Mouse (Mus musculus) lung, embryonic 14.5 days (tissue): ENCODE data around the gene Ptprf. TPM values are rescaled to one million over a fixed set of nuclear protein-coding genes. Genes with fewer than 3 reads are reported as not detected.

Experiments used
- ATAC-seq: fragments of 200-750 bp; cut with Nextera tagmentation; 2 replicates; pipeline ENCODE4 v1.8.0; 2017; ENCODE audit warnings: mild to moderate bottlenecking, moderate TSS enrichment, moderate library complexity; ENCODE audit not compliant: insufficient read depth
- DNase-seq: peaks from one replicate; pipeline ENCODE4 v3.0.0-alpha.2; 2015
- H3K27ac ChIP-seq: fragments of 300-500 bp; sonication (generic); 2 replicates; pipeline ENCODE4 v1.5.1; 2014; ENCODE audit warnings: low read depth, mild to moderate bottlenecking, moderate library complexity
- H3K27me3 ChIP-seq: fragments of 300-500 bp; sonication (generic); 2 replicates; pipeline ENCODE4 v1.6.1; 2014; ENCODE audit warnings: low read length, control low read depth; ENCODE audit not compliant: insufficient read depth
- H3K36me3 ChIP-seq: fragments of 300-500 bp; sonication (generic); 2 replicates; pipeline ENCODE4 v1.6.1; 2014; ENCODE audit warnings: control low read depth; ENCODE audit not compliant: insufficient read depth
- H3K4me1 ChIP-seq: fragments of 300-500 bp; sonication (generic); 2 replicates; pipeline ENCODE4 v1.6.1; 2014; ENCODE audit warnings: antibody characterized with exemption, control low read depth; ENCODE audit not compliant: insufficient read depth
- H3K4me2 ChIP-seq: fragments of 300-500 bp; sonication (generic); 2 replicates; pipeline ENCODE4 v1.6.1; 2014; ENCODE audit warnings: mild to moderate bottlenecking
- H3K4me3 ChIP-seq: fragments of 300-500 bp; sonication (generic); 2 replicates; pipeline ENCODE4 v1.5.1; 2014; ENCODE audit warnings: low read depth, low read length
- H3K9ac ChIP-seq: fragments of 300-500 bp; sonication (generic); 2 replicates; pipeline ENCODE4 v1.6.1; 2014
- H3K9me3 ChIP-seq: fragments of 300-500 bp; sonication (generic); 2 replicates; pipeline ENCODE4 v1.6.1; 2016; ENCODE audit warnings: low read depth, low read length, control low read depth
- CTCF ChIP-seq: IDR thresholded peaks from 2 replicates; pipeline ENCODE4 v1.5.1; 2016; ENCODE audit warnings: antibody characterized with exemption, low read depth
- WGBS: fragments of 180-500 bp; shearing (Covaris S2); extraction: QIAGEN DNeasy Blood & Tissue Kit; methylation state at CpG from one replicate; pipeline ENCODE4 v1.1.7; 2014; 5-methylcytosine and 5-hydroxymethylcytosine counted together
- polyA plus RNA-seq: library from polyadenylated mRNA; unstranded; fragments of >200 nt; fragmentation: Nextera tagmentation; extraction: Ambion mirVana; gene quantifications from 2 replicates; pipeline ENCODE4 v1.2.1, GENCODE M21; 2014

Ptprf gene
- polyA plus RNA-seq, 1 experiment from 2014 or later: 75.7 TPM

- no peak for ATAC-seq
- H3K4me2 ChIP-seq: no peak overlapping the region
Measured at GRCm38 (mm10) chr4:118316662-118317061, 25.5 kb upstream of the Ptprf start.

GRCm38 (mm10) chr4:118315286-118315685 lies 24.1 kb upstream of the Ptprf start:
- H3K36me3 ChIP-seq: no peaks in the 10 kb centered on the region
- H3K9me3 ChIP-seq: no peaks in the 10 kb centered on the region
- H3K4me1 ChIP-seq: 0 out of 2 replicates have a peak, but pooled peaks cover 5% of the 10 kb centered on the region
- no peak for TF ChIP-seq CTCF
- H3K9ac ChIP-seq: no peak overlapping the region
- H3K27me3 ChIP-seq: no peaks in the 10 kb centered on the region; the same call in 1 of the 2 replicates
- ATAC-seq: no peak
- H3K4me3 ChIP-seq: no peak overlapping the region
- H3K27ac ChIP-seq: no peak overlapping the region
- peak; percentile 20 for DNase-seq
- 10% methylated on average over 8 of the region's 8 CpGs for WGBS
- H3K4me2 ChIP-seq: no peak overlapping the region

More at GRCm38 (mm10) chr4:118316662-118317061, 25.5 kb upstream of the Ptprf start:
- Histone ChIP-seq H3K4me3 (no peak overlapping the region), H3K27ac (no peak overlapping the region), H3K27me3 (no peaks in the 10 kb centered on the region; the same call in 1 of the 2 replicates), H3K9ac (no peak overlapping the region), H3K36me3 (no peaks in the 10 kb centered on the region), H3K9me3 (no peaks in the 10 kb centered on the region), H3K4me1 (0 out of 2 replicates have a peak, but pooled peaks cover 5% of the 10 kb centered on the region)
- 68% methylated on average over 4 of the region's 4 CpGs for WGBS
- DNase-seq: no peak
- TF ChIP-seq CTCF: no peak

GRCm38 (mm10) chr4:118310461-118310860 lies 19.3 kb upstream of the Ptprf start:
- DNase-seq (no peak), ATAC-seq (no peak)
- H3K9ac ChIP-seq: no peak overlapping the region
- H3K27me3 ChIP-seq: no peaks in the 10 kb centered on the region
- H3K4me3 ChIP-seq: no peak overlapping the region
- 85% methylated on average over 1 of the region's 1 CpGs for WGBS
- 0 out of 2 replicates have a peak, but pooled peaks cover 3% of the 10 kb centered on the region for H3K4me1 ChIP-seq
- no peaks in the 10 kb centered on the region for H3K36me3 ChIP-seq
- H3K27ac ChIP-seq: no peak overlapping the region
- no peak overlapping the region for H3K4me2 ChIP-seq
- TF ChIP-seq CTCF: no peak
- H3K9me3 ChIP-seq: no peaks in the 10 kb centered on the region

- ATAC-seq (no peak), DNase-seq (no peak)
- H3K9me3 ChIP-seq: no peaks in the 10 kb centered on the region
- no peak overlapping the region for H3K9ac ChIP-seq
- H3K4me2 ChIP-seq: no peak overlapping the region
- no peaks in the 10 kb centered on the region for H3K27me3 ChIP-seq
- no peak overlapping the region for H3K27ac ChIP-seq
- TF ChIP-seq CTCF: no peak
- 80% methylated on average over 13 of the region's 13 CpGs for WGBS
- no peaks in the 10 kb centered on the region for H3K36me3 ChIP-seq
- no peak overlapping the region for H3K4me3 ChIP-seq
- no peaks in the 10 kb centered on the region for H3K4me1 ChIP-seq
Measured at GRCm38 (mm10) chr4:118307533-118308263, 16.5 kb upstream of the Ptprf start.

GRCm38 (mm10) chr4:118306113-118306696 lies 15.0 kb upstream of the Ptprf start:
- H3K4me3 ChIP-seq: no peak overlapping the region
- ATAC-seq (no peak), DNase-seq (no peak)
- H3K9ac ChIP-seq: no peak overlapping the region
- TF ChIP-seq CTCF: no peak
- no peak overlapping the region for H3K27ac ChIP-seq
- H3K27me3 ChIP-seq: no peaks in the 10 kb centered on the region
- WGBS: 77% methylated on average over 21 of the region's 21 CpGs
- H3K4me1 ChIP-seq: no peaks in the 10 kb centered on the region
- H3K9me3 ChIP-seq: no peaks in the 10 kb centered on the region
- no peaks in the 10 kb centered on the region for H3K36me3 ChIP-seq
- H3K4me2 ChIP-seq: no peak overlapping the region

GRCm38 (mm10) chr4:118304984-118305383 lies 13.8 kb upstream of the Ptprf start:
- H3K27ac ChIP-seq: no peak overlapping the region
- H3K27me3 ChIP-seq: no peaks in the 10 kb centered on the region
- H3K36me3 ChIP-seq: no peaks in the 10 kb centered on the region
- ATAC-seq (no peak), DNase-seq (peak; percentile 22)
- no peak for TF ChIP-seq CTCF
- no peaks in the 10 kb centered on the region for H3K4me1 ChIP-seq
- H3K9ac ChIP-seq: no peak overlapping the region
- H3K4me3 ChIP-seq: no peak overlapping the region
- 49% methylated on average over 4 of the region's 4 CpGs for WGBS
- H3K9me3 ChIP-seq: no peaks in the 10 kb centered on the region
- H3K4me2 ChIP-seq: no peak overlapping the region

- TF ChIP-seq CTCF: no peak
- Histone ChIP-seq H3K27me3 (no peaks in the 10 kb centered on the region), H3K4me3 (no peak overlapping the region), H3K4me1 (0 out of 2 replicates have a peak, but pooled peaks cover 3% of the 10 kb centered on the region), H3K27ac (no peak overlapping the region), H3K9ac (no peak overlapping the region), H3K4me2 (no peak overlapping the region), H3K36me3 (no peaks in the 10 kb centered on the region), H3K9me3 (no peaks in the 10 kb centered on the region)
- peak; percentile 43 for ATAC-seq
- DNase-seq: no peak
- WGBS: 12% methylated on average over 5 of the region's 5 CpGs
Measured at GRCm38 (mm10) chr4:118297844-118298243, 6.6 kb upstream of the Ptprf start.
